Mouse (Mus musculus): ENCODE results near the gene Actr8.

Gene Actr8

DNA sequence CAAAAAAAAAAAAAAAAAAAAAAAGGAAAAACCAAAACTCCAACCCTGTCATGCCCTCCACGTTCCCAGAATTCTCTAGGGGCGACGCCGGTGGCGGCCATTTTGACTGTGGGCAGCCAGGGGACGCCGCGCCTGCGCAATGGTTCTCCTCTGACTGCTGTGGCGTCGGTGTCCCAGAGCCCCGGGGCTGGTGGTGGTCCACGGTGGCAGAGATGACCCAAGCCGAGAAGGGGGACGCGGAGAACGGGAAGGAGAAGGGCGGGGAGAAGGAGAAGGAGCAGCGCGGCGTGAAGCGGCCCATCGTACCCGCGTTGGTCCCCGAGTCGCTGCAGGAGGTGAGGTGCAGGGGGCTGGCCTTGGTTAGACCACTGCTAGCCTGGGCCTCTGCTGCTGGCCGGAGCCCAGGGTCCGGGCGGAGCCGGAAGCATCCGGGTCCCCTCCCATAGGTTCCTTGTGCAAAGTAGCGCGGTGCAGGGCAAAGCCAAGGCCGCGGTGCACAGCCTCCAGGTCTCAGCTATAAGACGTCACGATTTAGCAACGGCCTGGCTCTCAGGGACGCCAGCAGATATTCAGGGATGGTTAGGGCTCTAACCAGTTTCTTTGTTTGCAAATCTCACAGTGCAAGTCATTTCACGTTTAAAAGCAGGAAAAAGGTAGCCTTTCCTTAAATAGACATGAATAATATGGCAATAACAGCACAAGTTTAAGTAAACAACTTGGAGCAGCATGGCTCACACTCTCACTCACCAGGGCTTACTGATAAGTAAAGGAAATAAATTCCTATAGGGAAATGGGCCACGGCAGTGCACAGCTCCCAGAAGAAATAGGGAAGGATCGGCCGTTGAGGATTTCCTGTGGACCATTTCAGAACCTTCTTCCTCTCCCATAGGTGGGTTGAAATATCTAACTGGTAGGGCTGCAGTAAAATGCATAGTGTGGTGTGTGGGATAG lies at the start of gene Actr8:
Actr8 (plus strand) TSS at position 84 of the 951 bp plus-strand sequence.
- DNase-seq (ENCODE audit: low spot score): peak; percentile 90

DNA sequence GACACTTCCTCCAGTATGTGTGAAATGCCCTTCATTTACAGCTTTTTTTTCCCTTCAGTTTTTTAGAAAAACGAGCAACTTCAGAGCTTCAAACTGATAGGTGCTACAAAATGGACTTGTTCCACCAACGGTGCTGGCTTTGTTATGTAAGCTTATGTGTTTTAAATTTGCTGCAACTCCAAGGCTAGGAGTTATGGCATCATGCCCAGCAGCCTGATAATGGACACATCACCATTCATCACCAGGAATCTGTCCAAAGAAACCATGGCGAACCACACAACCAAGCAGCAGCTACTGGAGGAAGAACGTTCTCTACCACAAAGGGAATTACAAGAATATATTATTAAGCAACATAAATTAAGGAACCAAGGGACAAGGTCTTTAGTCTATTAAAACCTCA lies 49.2 kb upstream of the Actr8 start:
- no peak for DNase-seq (ENCODE audit: low spot score)

DNA sequence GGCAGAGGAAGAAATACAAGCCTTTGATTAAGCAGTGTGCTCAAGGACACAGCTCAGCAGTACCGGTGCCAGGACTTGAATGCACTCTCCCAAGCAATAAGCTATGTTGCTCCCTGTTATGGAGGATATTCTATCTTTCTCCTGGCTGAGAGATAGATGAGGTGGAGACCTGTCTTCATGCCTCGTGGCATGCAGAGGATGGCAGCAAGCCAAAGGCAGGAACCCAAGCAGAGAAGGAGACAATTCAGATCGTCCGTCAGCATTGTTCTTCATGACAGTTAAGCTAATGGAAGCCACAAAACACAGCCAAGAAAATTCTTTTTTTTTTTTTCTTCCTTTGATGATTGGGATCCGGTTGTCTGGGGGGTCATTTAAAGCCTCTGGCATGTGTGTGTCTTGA lies 42.6 kb upstream of the Actr8 start:
- DNase-seq (ENCODE audit: low spot score): no peak

DNA sequence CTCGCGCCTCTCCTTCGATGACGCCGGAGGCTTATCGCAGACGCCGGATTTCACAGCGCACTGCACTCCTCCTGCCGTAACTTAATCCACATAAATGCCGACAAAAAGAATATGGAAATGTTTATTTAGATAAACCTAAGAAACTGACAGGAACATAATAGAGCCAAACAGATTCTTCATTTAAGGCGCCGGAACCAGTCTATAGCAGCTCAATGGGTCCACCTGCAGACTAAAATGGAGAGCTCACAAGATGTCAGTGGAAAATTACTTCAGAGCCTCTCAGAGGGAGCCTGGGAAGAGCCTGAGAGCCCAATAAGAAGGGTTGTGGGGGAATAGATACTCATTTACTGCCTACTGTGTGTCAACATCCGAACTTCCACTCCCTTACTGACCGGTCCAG lies 40.7 kb upstream of the Actr8 start:
- peak; percentile 47 for DNase-seq (ENCODE audit: low spot score)

DNA sequence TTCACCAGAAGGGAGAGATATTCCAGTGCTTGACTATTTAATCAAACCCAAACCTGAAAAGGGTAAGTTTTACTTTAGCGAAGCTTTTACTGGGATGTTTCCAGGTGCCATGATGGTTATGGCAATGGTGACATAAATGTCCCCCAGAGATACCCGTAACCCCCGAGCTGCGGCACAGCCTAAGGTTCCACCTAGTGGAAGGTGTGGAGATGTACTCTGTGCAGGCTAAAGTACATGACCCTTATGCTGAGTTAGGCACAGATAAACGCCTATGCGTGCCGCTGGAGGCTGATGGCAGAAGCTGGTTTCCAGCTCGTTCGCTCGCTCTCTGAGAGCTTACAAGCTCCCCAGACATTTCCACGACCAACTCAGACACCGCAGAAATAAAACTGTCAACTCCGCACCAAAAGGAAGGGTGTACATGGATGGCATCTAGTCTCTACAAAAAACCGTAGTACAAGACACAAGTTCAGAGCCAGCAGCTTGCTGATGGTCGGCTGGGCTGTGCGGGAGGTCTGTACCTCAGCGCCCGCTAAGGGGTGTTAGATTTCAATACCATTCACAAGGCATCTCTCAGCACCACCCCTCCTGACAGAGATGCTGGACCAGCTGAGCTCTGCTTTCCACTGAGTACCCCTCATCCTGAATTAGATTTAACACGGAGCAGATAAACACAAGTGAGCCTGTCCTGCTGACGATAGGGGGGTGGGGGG lies 38.4 kb upstream of the Actr8 start:
- no peak for DNase-seq (ENCODE audit: low spot score)

DNA sequence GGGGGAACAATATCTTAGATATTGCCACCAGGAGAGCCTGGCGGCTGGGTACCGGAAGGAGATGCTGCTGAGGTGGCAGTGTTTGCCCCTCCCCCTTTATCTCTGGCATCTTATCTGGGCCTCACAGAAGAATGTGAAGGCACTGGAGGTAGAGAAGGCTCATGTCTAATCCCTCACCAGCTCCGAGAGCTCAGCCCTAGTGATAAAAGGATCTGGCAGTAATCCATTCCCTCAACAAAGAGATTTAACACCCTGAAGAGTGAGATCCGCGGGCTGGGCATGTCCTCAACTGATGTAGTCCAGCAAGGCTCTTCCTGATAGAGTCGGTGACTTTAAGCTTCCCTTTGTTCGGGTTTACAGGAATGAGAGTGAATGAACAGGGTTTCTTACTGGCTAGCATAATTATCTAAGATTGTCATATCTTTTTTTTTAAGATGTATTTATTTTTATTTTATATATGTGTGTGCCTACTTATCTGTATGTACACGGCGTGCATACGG lies 37.8 kb upstream of the Actr8 start:
- no peak for DNase-seq (ENCODE audit: low spot score)

DNA sequence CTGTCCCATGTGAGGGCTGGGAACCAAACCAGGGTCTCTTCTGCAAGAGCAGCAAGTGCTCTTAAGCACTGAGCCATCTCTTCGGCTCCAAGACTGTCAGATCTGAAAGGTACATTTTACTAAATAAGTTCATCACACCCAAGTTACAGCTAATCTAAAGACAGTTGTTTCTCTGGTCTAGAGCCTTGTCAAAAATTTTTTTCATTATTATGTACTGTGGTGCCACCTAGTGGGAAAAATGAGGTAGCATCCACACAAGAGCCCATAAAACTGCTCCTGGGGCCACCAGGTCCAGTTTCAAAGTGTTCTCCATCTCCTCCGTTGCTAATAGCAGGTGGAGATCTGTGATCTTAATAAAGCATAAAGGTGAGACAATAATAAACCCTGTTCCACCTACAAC lies 37.3 kb upstream of the Actr8 start:
- peak; percentile 64 for DNase-seq (ENCODE audit: low spot score)

DNA sequence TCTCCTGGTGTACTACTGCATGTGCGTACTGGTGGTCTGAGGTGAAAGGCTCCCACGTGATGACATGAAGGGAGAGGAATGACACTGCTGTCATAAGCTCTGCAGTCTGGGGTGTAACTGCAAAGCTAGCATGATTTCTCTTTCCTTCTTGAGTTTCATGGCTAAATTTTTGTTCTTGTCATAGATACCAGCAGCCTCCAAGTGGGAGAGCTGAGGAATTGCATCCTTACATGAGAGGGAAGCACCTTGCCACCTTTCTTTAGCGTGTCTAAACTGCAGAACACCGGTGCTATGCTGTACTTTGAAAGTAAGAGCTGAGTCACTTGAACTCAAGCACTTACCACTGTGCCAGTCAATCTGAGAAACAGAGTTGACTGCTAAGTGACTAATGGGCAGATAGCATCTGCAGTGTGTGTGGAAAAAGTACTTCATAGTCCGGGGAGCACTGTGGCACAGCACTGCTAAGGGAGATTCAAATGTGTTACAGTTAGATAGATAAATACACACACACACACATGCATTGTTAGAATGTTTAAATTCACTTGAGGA lies 31.3 kb upstream of the Actr8 start:
- DNase-seq (ENCODE audit: low spot score): no peak

DNA sequence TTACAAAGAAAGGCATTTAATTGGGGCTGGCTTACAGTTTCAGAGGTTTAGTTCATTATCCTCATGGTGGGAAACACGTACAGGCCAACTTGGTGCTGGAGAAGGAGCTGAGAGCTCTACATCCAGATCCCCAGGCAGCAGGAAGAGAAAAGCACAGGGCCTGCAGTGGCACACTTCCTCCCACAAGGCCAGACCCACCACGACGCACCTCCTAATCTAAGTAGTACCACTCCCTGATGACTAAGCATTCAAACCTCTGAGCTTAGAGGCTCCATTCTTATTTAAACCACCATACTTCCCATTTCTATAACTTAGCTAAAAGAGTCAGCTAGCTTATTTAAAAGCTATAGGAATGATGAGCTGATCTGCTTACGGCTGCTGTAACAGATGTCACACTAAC lies 27.3 kb upstream of the Actr8 start:
- DNase-seq (ENCODE audit: low spot score): no peak

DNA sequence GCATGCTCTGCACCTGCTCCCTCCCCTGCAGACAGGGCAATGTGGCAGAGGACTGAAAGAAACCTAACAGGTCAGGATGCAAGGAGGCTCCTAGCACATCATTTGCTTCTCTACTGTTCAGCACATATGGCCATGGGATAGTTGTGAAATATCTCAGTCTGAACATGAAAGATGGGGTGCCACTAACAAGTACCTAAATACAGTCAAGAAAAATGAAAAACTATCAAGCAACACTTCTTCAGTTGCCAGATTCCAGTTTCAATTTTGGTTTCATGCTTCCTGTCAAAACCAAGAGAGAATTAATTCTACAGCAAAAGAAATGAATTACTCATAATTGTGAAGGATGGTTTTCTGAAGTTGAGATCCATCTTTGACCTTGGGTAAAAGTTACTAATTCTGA lies 20.7 kb upstream of the Actr8 start:
- no peak for DNase-seq (ENCODE audit: low spot score)

DNA sequence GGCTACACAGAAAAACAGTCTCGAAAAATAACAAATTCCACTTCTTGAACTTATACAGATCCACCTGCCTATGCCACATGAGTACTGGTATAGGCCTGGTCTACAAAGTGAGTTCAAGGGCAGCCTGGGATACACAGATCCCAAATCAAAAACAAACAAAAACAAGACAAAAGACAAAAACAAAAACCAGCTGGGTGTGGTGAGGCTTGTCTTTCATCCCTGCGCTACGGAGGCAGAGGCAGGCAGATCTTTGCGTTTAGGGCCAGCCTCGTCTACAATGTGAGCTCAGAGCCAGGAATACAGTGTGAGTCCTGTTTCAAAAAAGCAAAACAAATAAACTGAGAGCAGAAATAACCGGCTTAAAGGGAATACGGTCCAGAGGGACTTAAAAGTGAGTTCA lies 10.5 kb upstream of the Actr8 start:
- no peak for DNase-seq (ENCODE audit: low spot score)

DNA sequence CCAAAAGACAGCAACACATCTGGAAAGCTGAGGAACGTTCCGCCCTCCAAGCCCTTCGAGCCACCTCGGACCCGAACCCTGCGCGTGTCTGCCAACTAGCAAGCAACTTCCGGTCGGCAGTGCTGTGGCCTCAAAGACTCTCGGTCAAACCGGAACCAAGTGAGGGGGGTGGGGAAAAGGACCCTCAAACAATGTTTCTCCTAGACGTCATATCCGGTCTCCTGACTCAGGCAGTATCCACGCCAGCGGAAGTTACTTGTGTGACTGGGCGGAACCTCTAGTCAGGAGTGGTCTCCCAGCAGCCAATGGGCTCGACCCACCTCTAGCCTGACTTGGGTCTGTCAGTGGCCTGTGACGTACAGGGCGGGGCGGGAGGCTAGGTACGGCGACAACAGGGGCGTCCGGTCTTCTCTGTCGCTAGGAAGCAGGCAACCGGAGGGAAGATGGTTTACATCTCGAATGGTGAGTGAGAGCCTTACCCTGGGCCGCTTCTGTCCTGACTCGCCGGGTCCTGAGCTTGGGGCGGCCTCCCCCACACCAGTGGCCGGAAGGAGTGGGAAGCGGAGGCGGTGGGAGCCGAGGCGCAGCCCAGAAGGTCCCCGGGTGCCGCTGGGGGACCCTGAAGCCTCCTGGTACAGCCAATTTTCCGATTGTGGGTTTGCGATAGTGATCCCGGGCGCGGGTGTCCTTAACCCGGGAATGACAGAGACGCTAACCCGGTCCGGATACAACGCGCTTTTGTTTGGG lies 9.9 kb upstream of the Actr8 start, which contains the start of gene Selenok:
Selenok (plus strand) TSS at position 234 of the 747 bp plus-strand sequence.
- DNase-seq (ENCODE audit: low spot score): peak; percentile 98

DNA sequence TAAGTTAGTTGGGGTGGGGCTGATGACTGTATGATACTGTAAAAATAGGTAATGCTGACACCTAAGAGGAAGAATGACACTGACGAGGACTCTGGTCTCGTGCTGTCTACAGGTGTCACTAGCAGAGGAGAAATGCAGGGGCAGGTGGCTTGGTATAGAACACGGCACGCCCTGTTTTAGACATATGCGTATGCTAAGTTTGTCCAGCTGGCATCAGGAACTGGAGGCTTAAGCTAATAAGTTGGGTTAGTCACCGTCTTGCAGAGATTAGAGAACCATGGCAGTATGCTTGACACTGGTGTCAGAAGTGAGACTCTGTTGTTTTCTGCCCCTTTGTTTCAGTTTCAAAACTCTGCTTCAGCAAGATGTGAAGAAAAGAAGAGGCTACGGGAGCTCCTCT lies 6.7 kb upstream of the Actr8 start:
- no peak for DNase-seq (ENCODE audit: low spot score)

DNA sequence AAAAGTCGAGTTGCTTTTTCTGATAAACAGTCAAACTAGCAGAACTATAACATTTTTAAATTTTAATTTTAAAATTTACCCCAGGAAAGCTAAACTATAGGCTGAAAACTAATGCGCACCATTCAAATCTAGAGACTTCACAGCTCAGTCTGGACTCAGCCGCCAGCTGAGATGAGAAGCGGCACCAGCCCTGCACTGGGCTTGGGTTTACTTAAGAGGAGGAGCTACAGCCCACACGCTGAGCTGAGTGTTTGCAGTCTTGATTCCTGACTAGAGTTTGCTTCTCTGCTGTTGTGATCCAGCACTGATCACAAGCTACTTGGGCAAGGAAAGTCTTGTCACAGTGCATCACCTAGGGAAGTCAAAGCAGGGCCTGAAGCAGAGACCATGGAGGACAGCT lies 6.1 kb upstream of the Actr8 start:
- DNase-seq (ENCODE audit: low spot score): no peak

DNA sequence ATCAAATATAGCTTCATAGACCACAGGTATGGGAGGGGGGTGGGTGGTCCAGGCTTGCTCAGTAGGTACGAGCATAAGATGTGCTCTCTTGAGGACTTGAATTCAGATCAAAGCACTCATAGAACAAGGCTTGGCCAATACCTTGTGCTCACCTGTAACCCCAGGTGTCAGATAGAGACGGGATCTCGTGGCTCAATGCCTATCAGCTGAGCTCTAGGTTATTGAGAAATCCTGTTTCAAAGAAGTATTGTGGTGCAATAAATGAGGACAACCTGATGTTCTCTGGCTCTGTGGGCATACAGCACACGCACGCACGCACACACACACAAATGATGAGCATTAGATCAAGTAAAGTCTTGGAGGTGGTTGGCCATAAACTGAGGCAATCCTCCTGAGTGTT lies 1.2 kb upstream of the Actr8 start:
- no peak for DNase-seq (ENCODE audit: low spot score)

DNA sequence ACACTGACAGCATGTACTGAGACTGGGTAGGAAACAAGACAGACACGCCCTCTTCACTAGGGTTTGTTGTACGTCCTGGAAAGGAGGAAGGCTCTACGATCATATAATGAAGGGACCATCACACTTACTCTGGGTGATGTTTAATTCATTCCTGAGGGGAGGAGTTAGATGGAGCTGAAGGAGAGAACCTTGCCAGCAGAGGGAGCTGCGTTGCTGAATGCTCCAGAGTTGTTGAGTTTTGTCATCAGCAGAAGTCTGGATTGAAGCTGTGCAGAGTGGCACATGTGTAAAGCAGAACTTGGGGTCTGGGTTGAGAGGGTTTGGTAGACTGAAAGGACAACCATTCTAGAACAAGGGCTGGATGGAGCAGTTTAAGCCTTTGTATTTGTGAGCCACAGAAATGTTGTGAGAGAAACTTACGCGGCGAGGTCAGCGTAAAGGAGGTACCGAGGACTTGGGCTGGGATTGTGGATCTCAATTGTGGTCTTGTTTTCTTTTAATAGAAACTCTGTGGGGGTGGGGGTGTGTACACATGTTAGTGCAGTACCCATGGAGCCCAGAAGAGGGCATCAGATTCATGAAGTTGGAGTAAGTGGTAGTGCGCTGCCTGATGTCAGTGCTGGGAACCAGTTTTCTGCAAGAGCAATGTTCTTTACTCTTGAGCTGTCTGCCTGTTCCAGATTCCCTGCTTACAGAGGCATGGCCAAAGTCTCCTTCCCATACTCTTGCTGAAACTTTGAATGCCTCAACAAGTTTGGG lies 2.5 kb downstream of the Actr8 start:
- DNase-seq (ENCODE audit: low spot score): no peak

DNA sequence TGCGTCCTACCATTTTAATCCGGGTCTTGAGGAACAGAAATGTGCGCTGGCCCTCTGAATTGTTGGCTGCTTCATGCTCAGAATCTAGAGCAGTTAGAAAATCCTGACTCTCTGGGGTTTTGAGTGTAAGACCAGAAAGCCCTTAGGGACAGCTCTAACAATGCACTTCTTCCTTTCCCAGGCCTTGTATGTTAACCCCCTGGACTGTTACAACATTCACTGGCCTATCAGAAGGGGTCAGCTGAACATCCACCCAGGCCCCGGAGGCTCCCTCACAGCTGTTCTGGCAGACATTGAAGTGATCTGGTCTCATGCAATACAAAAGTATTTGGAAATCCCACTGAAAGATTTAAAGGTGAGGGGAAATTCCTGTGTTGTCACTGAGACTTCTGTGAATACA lies 8.0 kb downstream of the Actr8 start:
- DNase-seq (ENCODE audit: low spot score): no peak

DNA sequence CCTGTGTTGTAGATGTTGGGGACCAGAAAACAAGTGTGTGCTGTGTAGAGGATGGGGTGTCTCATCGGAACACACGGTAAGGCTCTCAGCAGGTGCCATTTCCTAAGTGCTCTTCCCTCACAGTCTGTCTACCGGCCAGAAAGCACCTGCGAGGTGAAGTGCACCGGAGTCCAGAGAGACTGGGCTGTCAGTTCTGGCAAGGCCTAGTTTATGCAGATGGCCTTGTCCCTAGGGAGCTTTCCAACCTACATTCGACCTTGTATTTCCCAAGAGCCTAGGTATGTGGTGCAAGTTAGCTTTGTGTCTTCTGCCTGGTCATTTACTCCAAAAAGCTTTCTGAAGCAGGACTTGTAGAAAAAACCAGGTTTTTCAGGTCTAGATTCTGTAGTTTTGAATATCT lies 9.1 kb downstream of the Actr8 start:
- no peak for DNase-seq (ENCODE audit: low spot score)

DNA sequence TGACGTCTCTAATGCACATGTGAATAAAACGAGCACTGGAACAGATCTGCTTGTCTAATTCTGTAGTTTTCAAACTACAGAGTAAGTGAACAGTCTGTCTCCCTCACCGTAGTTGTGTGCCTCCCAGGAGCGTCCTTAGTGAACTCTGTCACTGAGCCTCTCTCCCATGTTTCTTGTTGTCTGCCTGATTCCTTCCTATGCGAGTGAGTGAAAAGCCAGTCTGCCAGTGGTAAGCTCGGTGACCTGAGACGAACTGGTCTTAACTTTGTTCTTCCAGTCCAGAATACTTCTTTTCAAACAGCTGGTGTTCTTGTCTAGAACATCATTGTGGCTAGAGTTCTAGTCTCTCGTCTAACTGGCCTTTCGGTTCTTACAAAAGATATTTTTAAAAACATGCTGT lies 9.6 kb downstream of the Actr8 start:
- no peak for DNase-seq (ENCODE audit: low spot score)

DNA sequence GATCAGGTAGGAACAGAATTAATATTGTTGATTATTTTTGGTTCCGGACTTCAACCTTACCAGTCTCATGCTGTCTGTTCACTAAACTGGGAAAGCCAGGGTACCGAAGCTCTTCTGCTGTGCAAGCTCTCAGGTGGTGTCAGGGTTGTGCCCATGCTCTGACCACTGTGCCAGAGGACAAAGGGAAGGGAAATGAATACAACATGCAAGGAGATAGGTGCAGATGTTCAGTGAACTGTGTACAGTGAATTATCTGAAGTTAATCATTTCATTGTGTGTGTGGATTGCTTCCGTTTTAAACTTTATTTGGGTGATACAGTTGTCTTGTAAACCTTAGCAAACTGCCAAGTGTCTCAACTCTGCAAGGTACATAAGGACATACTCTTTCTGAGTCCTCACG lies 10.2 kb downstream of the Actr8 start:
- no peak for DNase-seq (ENCODE audit: low spot score)

DNA sequence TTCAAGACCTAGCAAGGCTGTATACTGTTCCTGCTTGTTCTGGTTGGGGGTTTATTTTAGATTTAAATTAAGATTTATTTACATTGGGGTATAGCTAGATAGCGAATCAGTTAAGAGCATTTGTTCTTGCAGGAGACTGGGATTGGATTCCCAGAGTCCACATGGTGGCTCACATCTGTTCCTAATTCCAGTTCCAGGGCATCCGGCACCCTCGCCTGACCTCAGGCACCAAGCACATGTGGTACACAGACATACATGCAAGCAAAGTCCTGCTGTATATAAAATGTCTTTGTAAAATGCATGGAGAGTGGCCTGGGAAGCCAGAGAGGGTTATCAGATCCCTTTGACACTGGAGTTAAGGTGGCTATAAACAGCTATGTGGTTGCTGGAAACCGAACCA lies 16.8 kb downstream of the Actr8 start:
- no peak for DNase-seq (ENCODE audit: low spot score)

All from layer of hippocampus, adult 11-12 months (tissue).